Mouse (Mus musculus) heart, postnatal 0 days (tissue): ENCODE results near the gene A930033H14Rik. TPM values are rescaled to one million over a fixed set of nuclear protein-coding genes. Genes with fewer than 3 reads are reported as not detected.
A peak's percentile ranks its signal among the peaks of the same experiment; 100 is the strongest.

Experiments used
- ATAC-seq: fragments of 200-750 bp; cut with Nextera tagmentation; 2 replicates; pipeline ENCODE4 v1.8.0; 2017; ENCODE audit warnings: low read depth, moderate number of reproducible peaks, moderate library complexity; ENCODE audit not compliant: insufficient read depth
- DNase-seq: peaks from one replicate; pipeline ENCODE4 v3.0.0-alpha.2; 2016; ENCODE audit warnings: low spot score
- H3K27ac ChIP-seq: fragments of 300-500 bp; sonication (generic); 2 replicates; pipeline ENCODE4 v1.5.1; 2014; ENCODE audit warnings: low read depth, mild to moderate bottlenecking
- H3K27me3 ChIP-seq: fragments of 300-500 bp; sonication (generic); 2 replicates; pipeline ENCODE4 v1.6.1; 2014; ENCODE audit warnings: low read length, mixed read lengths; ENCODE audit not compliant: control insufficient read depth, insufficient read depth
- H3K36me3 ChIP-seq: fragments of 300-500 bp; sonication (generic); replicated peaks from 2 replicates; pipeline ENCODE4 v1.6.1; 2014; ENCODE audit warnings: low read length, mixed read lengths; ENCODE audit not compliant: control insufficient read depth, insufficient read depth
- H3K4me1 ChIP-seq: fragments of 300-500 bp; sonication (generic); 2 replicates; pipeline ENCODE4 v1.6.1; 2014; ENCODE audit warnings: antibody characterized with exemption; ENCODE audit not compliant: control insufficient read depth, insufficient read depth
- H3K4me2 ChIP-seq: fragments of 300-500 bp; sonication (generic); 2 replicates; pipeline ENCODE4 v1.6.1; 2014; ENCODE audit warnings: low read depth, mild to moderate bottlenecking, low read length, moderate library complexity
- H3K4me3 ChIP-seq: fragments of 300-500 bp; sonication (generic); 2 replicates; pipeline ENCODE4 v1.5.1; 2014; ENCODE audit warnings: low read depth, low read length
- H3K9ac ChIP-seq: fragments of 300-500 bp; sonication (generic); replicated peaks from 2 replicates; pipeline ENCODE4 v1.6.1; 2014; ENCODE audit warnings: low read depth, low read length, mixed read lengths
- H3K9me3 ChIP-seq: fragments of 300-500 bp; sonication (generic); replicated peaks from 2 replicates; pipeline ENCODE4 v1.6.1; 2016; ENCODE audit warnings: low read length; ENCODE audit not compliant: control insufficient read depth
- CTCF ChIP-seq: IDR thresholded peaks from 2 replicates; pipeline ENCODE4 v1.5.1; 2016; ENCODE audit warnings: antibody characterized with exemption, control low read depth, low read depth
- EP300 ChIP-seq: IDR thresholded peaks from 2 replicates; pipeline ENCODE4 v1.6.1; 2016; ENCODE audit warnings: antibody characterized with exemption, low read depth
- WGBS: fragments of 180-500 bp; shearing (Covaris S2); extraction: QIAGEN DNeasy Blood & Tissue Kit; methylation state at CpG from one replicate; pipeline ENCODE4 v1.1.7; 2014; 5-methylcytosine and 5-hydroxymethylcytosine counted together
- polyA plus RNA-seq: library from polyadenylated mRNA; unstranded; fragments of >200 nt; fragmentation: Nextera tagmentation; extraction: Ambion mirVana; gene quantifications from 2 replicates; pipeline ENCODE4 v1.2.1, GENCODE M21; 2015
- total RNA-seq: library from RNA; depleted of rRNA; stranded (reverse); fragments of >200 nt; gene quantifications from 2 replicates; pipeline ENCODE4 v1.2.3, GENCODE M21; 2014; ENCODE audit warnings: low replicate concordance; rRNA removed

A930033H14Rik gene
- 1.5 and 1.7 TPM in 2 replicates for total RNA-seq
- polyA plus RNA-seq, result 2.2 and 2.3 TPM in 2 replicates

DNA sequence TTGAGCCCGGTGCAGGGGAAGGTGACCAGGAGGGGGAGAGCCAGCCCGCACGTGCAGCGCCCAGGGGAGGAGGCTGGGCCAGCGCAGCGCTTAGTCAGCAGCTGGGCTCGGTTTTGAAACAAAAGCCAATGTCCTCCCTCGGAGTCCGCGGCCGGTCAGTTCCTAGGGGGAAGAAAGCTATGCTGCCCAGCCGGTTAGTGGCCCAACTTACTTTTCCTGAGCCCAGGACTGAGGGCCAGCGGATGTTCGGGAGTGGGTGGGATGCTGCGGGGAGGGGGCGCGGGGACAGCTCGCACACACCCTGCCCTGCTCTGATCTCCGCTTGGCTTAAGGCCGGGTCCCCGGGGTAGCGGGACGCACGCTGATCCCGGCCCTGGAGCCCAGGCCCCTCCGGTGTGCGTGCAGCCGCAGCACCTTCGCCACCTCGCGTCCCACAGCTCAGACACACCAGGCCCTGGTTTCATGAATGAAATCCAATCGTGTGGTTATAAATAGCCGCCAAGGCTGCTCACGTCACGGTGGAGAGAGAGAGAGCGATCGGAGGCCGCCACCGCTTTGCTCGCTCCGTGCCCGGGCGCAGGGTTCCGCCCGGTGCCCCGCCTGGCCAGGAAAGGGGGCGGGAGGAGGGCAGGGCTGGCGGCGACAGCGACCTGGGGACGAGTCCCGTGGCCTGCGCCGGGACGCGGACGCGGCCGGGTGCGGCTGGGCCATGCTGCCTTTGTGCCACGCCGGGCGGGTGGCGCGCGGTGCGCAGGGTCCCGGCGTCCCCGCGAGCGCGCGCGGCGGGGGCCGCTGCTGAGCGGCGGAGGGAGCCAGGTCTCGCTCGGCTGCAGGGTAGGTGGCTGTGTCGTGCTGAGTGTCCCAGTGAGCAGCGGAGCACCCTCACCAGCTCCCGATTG, at the start of gene A930033H14Rik:
TSS of gene A930033H14Rik (minus strand) at position 557 of the 899 bp plus-strand sequence.
- H3K36me3 ChIP-seq, result no peaks in the 10 kb centered on the region; the same call in 1 of the 2 replicates
- peak; percentile 95 for DNase-seq
- H3K9ac ChIP-seq, result peak within 1 kb of the TSS; percentile 76
- TF ChIP-seq EP300 (peak; percentile 51; the same call in 1 of the 2 replicates), CTCF (0 out of 2 replicates have a peak, but pooled peaks have one; percentile 10)
- H3K4me3 ChIP-seq, result peak within 1 kb of the TSS; percentile 80
- H3K27me3 ChIP-seq, result no peaks in the 10 kb centered on the region
- H3K9me3 ChIP-seq, result no peaks in the 10 kb centered on the region
- peaks cover 9% of the 10 kb centered on the region; the same call in 1 of the 2 replicates for H3K4me1 ChIP-seq
- peak within 1 kb of the TSS; percentile 99 for H3K27ac ChIP-seq
- peak within 1 kb of the TSS; percentile 98 for H3K4me2 ChIP-seq
- ATAC-seq, result peak; percentile 94
- WGBS, result under 1% methylated on average over 66 of the region's 84 CpGs

DNA sequence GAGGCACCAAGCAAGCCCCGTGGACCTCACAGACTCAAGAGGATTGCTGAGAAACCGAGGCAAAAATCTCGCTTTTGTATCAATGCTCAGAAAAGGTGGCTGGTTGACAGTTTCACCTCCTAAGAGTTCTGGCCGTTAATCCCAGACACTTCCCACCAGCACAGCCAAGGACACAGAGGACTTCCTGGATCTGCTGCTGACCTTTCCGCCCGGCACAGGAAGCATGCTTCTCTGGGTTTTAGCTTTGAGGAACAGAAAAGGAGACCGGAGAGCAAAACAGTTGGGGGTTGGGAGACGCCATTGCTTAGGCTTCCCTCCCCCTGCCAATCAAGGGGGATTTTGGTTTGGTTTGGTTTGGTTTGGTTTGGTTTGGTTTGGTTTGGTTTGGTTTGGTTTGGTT, 47.0 kb upstream of the A930033H14Rik start:
- H3K4me1 ChIP-seq, result peaks cover 45% of the 10 kb centered on the region
- WGBS, result 72% methylated on average over 8 of the region's 8 CpGs

DNA sequence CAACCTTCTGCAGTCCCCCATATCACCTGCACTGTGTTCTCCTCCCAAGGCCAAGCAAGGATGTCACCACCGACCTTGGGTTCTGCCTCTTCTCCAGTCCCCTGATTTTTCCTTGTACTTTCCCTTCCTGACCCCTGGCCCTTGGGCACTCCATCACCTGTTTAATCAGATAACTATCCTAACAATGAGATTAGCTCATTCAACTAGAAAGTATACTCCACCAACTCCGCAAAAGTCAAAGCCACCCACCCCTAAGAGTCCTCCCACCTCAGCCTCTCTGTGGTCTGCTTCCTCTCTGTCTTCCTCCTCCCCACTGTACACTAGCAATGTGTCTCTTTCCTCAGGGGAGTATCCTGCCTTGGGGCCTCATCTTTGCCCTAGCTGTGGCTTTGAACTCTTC, 46.3 kb upstream of the A930033H14Rik start:
- Histone ChIP-seq H3K36me3 (peaks cover 22% of the 10 kb centered on the region), H3K4me2 (no peak overlapping the region), H3K4me3 (no peak overlapping the region), H3K9ac (no peak overlapping the region), H3K9me3 (no peaks in the 10 kb centered on the region), H3K27ac (peak overlapping the region; percentile 77), H3K27me3 (no peaks in the 10 kb centered on the region), H3K4me1 (peaks cover 45% of the 10 kb centered on the region)
- TF ChIP-seq EP300 (0 out of 2 replicates have a peak, but pooled peaks have one; percentile 7), CTCF (no peak)
- no peak for ATAC-seq
- WGBS, result 34% methylated on average over 2 of the region's 2 CpGs
- no peak for DNase-seq

More for the DNA sequence above, 47.0 kb upstream of the A930033H14Rik start:
- DNase-seq (no peak), ATAC-seq (no peak)
- no peak for TF ChIP-seq CTCF
- TF ChIP-seq EP300, result no peak
- no peaks in the 10 kb centered on the region for H3K9me3 ChIP-seq
- no peak overlapping the region for H3K4me3 ChIP-seq
- peaks cover 22% of the 10 kb centered on the region for H3K36me3 ChIP-seq
- no peak overlapping the region for H3K9ac ChIP-seq
- no peak overlapping the region for H3K4me2 ChIP-seq
- H3K27ac ChIP-seq, result peak overlapping the region; percentile 77
- no peaks in the 10 kb centered on the region for H3K27me3 ChIP-seq

DNA sequence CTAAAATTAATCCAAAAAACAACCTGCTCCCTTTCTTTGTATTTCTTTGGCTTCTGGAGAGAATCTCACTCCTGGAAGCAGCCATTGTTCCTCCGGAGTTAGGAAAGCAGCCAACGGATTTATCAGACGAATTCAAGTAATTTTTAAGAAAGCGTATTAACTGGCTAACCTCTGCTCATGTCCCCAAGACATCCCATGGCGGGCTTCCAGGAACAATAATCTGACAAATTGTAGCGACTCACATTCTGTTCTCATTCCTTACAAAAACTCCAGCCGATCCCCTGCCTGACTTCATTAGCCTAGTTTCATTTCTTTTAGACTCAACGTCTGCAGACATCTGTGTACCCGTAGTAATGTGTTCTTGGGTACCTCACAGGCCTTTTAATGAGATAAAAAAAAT, 45.7 kb upstream of the A930033H14Rik start:
- Histone ChIP-seq H3K27ac (peak overlapping the region; percentile 77), H3K4me2 (no peak overlapping the region), H3K9ac (no peak overlapping the region), H3K4me1 (peaks cover 46% of the 10 kb centered on the region), H3K9me3 (no peaks in the 10 kb centered on the region), H3K4me3 (no peak overlapping the region), H3K27me3 (no peaks in the 10 kb centered on the region), H3K36me3 (peaks cover 22% of the 10 kb centered on the region)
- 51% methylated on average over 9 of the region's 9 CpGs for WGBS
- no peak for ATAC-seq
- TF ChIP-seq CTCF, result no peak
- TF ChIP-seq EP300, result no peak
- DNase-seq, result no peak

DNA sequence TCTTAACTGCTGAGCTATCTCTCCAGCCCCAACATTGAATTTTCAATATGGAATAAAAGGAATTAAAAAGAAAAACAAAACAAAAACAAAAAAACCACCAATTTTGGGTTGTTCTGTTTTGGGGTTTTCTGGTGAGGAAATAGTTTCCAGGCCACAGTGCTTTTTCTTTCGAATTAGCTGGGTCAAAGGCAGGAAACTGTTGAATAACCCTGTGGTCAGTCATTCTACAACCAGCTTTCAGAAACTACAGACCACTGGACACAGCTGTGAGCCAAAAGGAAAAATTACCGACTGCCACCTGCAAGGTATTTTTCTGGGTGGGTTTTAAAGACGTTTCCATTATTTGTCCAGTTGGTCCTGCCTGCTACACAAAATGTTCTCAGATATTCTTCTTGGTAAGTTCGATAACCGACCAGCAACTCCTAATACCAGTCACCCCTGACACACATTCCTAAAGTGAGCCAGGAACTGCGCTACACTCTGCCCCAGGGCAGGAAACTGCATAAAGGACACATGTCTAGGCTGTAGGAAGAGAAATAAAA, 44.8 kb upstream of the A930033H14Rik start:
- H3K27ac ChIP-seq, result peak overlapping the region; percentile 77
- peaks cover 22% of the 10 kb centered on the region for H3K36me3 ChIP-seq
- no peak overlapping the region for H3K9ac ChIP-seq
- DNase-seq, result no peak
- H3K27me3 ChIP-seq, result no peaks in the 10 kb centered on the region
- ATAC-seq, result no peak
- H3K4me1 ChIP-seq, result peaks cover 46% of the 10 kb centered on the region
- WGBS, result 64% methylated on average over 6 of the region's 6 CpGs
- no peaks in the 10 kb centered on the region for H3K9me3 ChIP-seq
- TF ChIP-seq EP300 (no peak), CTCF (no peak)
- no peak overlapping the region for H3K4me2 ChIP-seq
- no peak overlapping the region for H3K4me3 ChIP-seq
